Mouse (Mus musculus) lung, adult 2 months (tissue): ENCODE data around the gene Klc4.

Experiments used
- CTCF ChIP-seq: fragments of 200-500 bp; IDR thresholded peaks from 2 replicates; pipeline ENCODE4 v1.5.1; 2011; ENCODE audit warnings: mild to moderate bottlenecking, low read length, control low read depth; ENCODE audit not compliant: insufficient read depth
- POLR2A ChIP-seq: fragments of 200-500 bp; IDR thresholded peaks from 2 replicates; pipeline ENCODE4 v1.6.1; 2011; ENCODE audit warnings: low read depth, mild to moderate bottlenecking, control low read depth, low read length, borderline replicate concordance; ENCODE audit errors: extremely low read depth

DNA sequence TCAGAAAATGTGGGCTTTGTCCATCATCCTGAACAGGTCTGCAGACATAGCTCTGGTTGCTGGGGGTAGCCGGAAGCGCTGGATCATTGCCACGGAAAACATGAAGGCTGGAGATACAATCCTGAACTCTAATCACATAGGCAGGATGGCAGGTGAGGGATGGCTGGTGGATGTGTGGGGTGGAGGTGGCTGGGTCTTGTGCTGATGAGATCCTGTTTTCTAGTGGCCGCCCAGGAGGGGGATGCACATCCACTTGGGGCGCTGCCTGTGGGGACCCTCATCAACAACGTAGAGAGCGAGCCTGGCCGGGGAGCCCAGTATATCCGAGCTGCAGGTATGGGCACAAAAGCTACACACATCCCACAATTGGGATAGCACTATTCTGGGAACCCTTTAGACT is 2.6 kb upstream of the Klc4 start:
- no peak for TF ChIP-seq CTCF
- no peak for TF ChIP-seq POLR2A
